Mouse (Mus musculus) WW6 (cell line): ENCODE measurements at regions not wholly inside any gene's neighbourhood (a gene's known extent, or its start where the extent isn't known, plus 50 kb on each side); places are given as distances from the start of the nearest gene placed in this dataset.

Source experiments
- DNase-seq: peaks from one replicate; pipeline ENCODE4 v3.0.0-alpha.2; 2013; ENCODE audit warnings: low read depth, low spot score

- no peak for DNase-seq
Measured at GRCm38 (mm10) chr12:7919709-7920324, 57.6 kb upstream of the Apob start.

GRCm38 (mm10) chr12:7920888-7921287, 56.6 kb upstream of the Apob start:
- no peak for DNase-seq
